Mouse (Mus musculus): ENCODE data around the gene Slc41a1. TPM values are rescaled to one million over a fixed set of nuclear protein-coding genes. Genes with fewer than 3 reads are reported as not detected.

Slc41a1 gene
- polyA plus RNA-seq, 2 experiments from 2014 or later: 15.0 to 17.9 TPM

DNA sequence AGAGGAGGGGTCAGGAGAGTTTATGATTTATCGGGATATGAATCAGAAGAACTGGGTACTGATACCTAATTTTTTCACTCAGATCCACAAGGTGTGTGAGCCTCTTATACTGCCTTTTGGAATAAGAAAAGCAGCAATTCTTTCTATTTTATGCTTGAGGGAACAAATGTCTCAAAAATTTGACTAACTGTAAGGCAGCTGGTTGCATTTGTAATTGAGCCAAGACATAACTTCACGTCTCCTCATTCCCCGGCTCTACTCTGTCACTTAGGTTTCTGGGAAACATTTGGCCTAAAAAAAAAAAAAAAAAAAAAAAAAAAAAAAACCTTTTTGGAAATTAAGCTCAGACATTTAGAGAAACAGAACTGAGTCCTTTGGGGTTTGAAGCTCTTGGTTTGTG is 59.3 kb downstream of the Slc41a1 start:
- ATAC-seq: no peak

GRCm38 (mm10) chr1:131890043-131890658 is 62.9 kb downstream of the Slc41a1 start:
- ATAC-seq: no peak

- ATAC-seq: no peak
Measured at GRCm38 (mm10) chr1:131891436-131891835, 64.1 kb downstream of the Slc41a1 start.

Other genes starting within 250 kb of the Slc41a1 start
- gene Avpr1b, start 228.3 kb upstream of the Slc41a1 start, polyA plus RNA-seq (2017; shearing (Covaris generic)): under 1 TPM in 1 of 2 experiments, not detected in 1; 0.11 TPM
- gene Ctse, start 189.2 kb upstream of the Slc41a1 start, polyA plus RNA-seq (2017; shearing (Covaris generic)): 10 to 100 TPM; 21.7 to 30.2 TPM
- gene Rab7b, start 138.8 kb upstream of the Slc41a1 start, polyA plus RNA-seq (2017; shearing (Covaris generic)): not detected
- gene Slc26a9, start 83.5 kb upstream of the Slc41a1 start, polyA plus RNA-seq (2017; shearing (Covaris generic)): not detected
- not detected for gene Pm20d1, start 30.1 kb upstream of the Slc41a1 start, polyA plus RNA-seq (2017; shearing (Covaris generic))
- gene Rab29, start 39.7 kb downstream of the Slc41a1 start, polyA plus RNA-seq (2017; shearing (Covaris generic)): 10 to 100 TPM; 45.6 to 48.2 TPM
- 10 to 100 TPM; 41.6 to 44.3 TPM for gene Nucks1, start 83.0 kb downstream of the Slc41a1 start, polyA plus RNA-seq (2017; shearing (Covaris generic))
- gene Slc45a3, start 135.5 kb downstream of the Slc41a1 start, polyA plus RNA-seq (2017; shearing (Covaris generic)): not detected
- 10 to 100 TPM; 62.3 to 71.4 TPM for gene Elk4, start 180.1 kb downstream of the Slc41a1 start, polyA plus RNA-seq (2017; shearing (Covaris generic))
- gene Mfsd4a, start 240.6 kb downstream of the Slc41a1 start, polyA plus RNA-seq (2017; shearing (Covaris generic)): 10 to 100 TPM; 39.0 to 45.4 TPM

All from activated CD4-positive, CD25-positive, alpha-beta regulatory T cell, adult 4 months (primary cell).